Mouse (Mus musculus): Measurements from ENCODE around the gene Tmem219. TPM values are rescaled to one million over a fixed set of nuclear protein-coding genes. Genes with fewer than 3 reads are reported as not detected.

Gene Tmem219
- total RNA-seq (2021): 10 to 100 TPM; 10.9 to 13.0 TPM
- long read RNA-seq, experiment 1, partial matches to known transcripts: 1 of 8 reads
- long read RNA-seq, experiment 1, other reads (novel, unspliced or antisense): 1 of 8 reads
- long read RNA-seq, experiment 2, partial matches to known transcripts: 2 of 10 reads
- long read RNA-seq, experiment 2, other reads (novel, unspliced or antisense): 1 of 10 reads

GRCm38 (mm10) chr7:126922624-126923060 lies at the start of gene Tmem219:
Tmem219 (minus strand) TSS chr7:126922917.
- intact Hi-C loops (cut with DNase I): loop anchor here (10.0 kb wide), 1 partner anchor 262 kb away; no protein-coding TSS in a partner anchor
- peak; percentile 60 to 66 for DNase-seq

DNA sequence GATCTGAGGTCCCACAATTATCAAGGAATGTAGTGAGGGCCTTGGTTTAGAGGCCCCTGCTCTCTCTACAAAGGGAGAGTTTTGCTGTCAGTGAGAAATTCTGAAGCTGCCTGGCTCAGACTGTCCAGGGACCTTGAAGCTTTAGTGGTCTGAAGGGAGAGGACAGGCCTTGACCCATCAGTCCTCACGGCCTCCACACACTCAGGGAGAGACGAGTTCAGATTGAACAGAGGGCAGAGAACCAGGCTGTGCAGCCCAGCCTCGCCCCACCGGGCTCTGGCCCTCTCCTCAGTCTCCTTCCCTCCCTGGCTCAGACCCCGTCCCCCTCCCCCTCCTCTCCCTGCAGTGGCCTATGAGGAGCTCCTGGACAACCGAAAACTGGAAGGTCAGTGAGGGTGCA lies 44.6 kb upstream of the Tmem219 start:
- intact Hi-C loops (cut with DNase I): no loop called here

DNA sequence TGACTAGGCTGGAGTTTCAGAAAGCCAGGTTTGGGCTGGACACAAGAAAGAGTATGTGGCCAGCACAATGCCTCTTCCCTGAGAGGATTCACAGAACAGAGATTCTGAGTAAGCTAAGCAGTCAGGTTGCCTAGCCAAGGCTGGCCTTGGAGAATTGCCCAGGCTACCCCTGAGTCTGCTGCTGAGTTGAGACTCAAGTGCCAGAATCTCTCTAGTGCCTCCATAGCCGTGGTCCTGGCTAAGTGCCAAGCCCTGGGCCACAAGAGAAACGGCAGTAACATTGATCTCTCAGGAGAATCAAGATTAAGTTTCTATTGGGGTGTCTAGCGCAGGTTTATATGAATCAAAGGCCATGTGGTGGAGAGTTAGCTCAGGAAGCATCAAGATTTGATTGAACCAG lies 42.9 kb upstream of the Tmem219 start:
- intact Hi-C loops (cut with DNase I): no loop called here
- DNase-seq: no peak

More for the DNA sequence above, 44.6 kb upstream of the Tmem219 start:
- no peak for DNase-seq

DNA sequence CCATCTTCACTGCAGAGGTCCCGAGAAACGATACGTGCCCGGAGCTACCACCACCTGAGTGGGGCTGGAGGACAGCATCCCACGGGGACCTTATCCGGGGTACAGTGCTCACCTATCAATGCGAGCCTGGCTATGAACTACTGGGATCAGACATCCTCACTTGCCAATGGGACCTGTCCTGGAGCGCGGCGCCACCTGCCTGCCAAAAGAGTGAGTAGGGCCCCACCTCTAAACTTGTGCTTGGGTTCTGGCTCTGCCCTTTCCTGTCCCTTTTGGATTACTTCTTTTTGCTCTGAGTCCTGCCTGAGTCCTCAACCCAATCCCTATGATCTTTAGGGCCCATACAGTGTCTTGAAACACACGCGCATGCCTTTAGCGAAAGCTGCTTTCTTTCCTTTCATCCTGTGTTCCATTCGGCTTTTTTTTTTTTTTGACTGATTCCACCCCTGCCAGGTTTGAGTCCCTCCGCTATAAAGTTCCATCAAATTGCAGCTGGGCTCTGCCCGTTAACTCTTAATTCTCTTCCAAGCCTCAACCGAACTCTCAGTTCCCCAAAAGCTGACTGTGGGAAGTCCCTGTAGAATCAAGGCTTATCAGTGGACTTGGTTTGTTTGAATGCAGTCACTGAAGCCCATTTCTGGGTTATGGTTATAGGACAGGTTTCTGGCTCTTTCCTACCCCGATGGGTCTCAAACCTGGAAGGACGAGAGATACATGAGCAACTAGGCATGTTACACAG lies 41.0 kb upstream of the Tmem219 start:
- DNase-seq: peak; percentile 45 to 47
- intact Hi-C loops (cut with DNase I): loop anchor here (1.0 kb wide), 1 partner anchor 141 kb away; no protein-coding TSS in a partner anchor

- intact Hi-C loops (cut with DNase I): no loop called here
- no peak for DNase-seq
Measured at GRCm38 (mm10) chr7:126961965-126962364, 39.2 kb upstream of the Tmem219 start.

- intact Hi-C loops (cut with DNase I): no loop called here
Measured at GRCm38 (mm10) chr7:126961095-126961494, 38.4 kb upstream of the Tmem219 start.

DNA sequence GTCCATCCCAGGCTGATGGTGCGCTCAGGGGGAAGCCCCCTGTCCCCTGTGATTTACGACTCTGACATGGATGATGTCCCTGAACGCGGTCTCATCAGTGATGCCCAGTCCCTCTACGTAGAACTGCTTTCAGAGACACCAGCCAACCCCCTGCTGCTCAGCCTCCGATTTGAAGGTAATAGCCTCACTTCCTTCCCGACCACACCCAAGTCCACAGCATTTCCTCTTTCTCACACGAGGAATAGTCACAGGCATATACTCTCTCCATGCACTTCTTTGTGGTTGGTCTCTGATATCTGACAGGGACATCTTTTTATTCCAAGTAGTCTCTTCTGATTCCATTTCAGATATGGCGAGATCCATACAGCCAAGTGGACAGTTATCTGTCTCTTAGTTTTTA lies 37.1 kb upstream of the Tmem219 start:
- intact Hi-C loops (cut with DNase I): no loop called here

More at GRCm38 (mm10) chr7:126961095-126961494, 38.4 kb upstream of the Tmem219 start:
- DNase-seq: no peak

GRCm38 (mm10) chr7:126955125-126955524 lies 32.4 kb upstream of the Tmem219 start:
- intact Hi-C loops (cut with DNase I): no loop called here
- DNase-seq: no peak

More for the DNA sequence above, 37.1 kb upstream of the Tmem219 start:
- DNase-seq: no peak

DNA sequence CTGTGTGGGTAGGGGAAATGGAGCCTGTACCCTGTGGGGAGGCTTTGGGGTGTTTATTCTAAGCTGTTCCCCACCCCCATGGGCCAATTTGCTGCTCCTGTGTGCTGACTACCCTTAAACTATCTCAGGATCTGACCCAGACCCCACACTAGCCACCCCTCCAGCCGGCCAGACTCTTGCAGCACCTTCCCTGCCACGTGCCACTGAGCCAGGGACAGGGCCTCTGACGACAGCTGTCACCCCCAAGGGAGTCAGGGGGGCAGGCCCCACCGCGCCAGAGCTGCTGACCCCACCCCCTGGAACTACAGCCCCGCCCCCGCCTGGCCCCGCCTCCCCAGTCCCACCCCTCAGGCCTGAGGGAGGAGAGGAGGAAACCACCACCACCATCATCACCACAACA lies 29.9 kb upstream of the Tmem219 start:
- intact Hi-C loops (cut with DNase I): no loop called here
- DNase-seq: no peak

DNA sequence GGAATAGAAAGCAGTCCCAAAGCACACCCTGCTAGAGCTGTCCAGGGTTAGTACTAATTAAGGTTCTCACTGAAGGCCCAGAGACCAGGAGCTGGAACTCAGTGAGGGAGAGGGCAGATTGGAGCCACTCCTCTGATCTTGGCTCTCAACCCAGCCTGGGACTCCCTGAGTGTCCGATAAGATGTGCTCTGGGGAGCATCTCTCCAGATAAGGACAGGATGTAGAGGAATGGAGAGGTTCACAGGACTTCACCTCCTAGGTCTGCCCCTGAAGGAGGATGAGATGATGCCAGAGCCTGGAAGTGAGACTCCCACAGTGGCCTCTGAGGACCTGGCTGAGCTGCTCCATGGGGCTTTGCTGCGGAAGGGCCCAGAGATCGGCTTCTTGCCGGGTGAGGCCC lies 29.0 kb upstream of the Tmem219 start:
- intact Hi-C loops (cut with DNase I): loop anchor here (2.0 kb wide), 1 partner anchor 25 kb away; the partner anchor contains the start of gene Cdiptos
- DNase-seq: no peak

DNA sequence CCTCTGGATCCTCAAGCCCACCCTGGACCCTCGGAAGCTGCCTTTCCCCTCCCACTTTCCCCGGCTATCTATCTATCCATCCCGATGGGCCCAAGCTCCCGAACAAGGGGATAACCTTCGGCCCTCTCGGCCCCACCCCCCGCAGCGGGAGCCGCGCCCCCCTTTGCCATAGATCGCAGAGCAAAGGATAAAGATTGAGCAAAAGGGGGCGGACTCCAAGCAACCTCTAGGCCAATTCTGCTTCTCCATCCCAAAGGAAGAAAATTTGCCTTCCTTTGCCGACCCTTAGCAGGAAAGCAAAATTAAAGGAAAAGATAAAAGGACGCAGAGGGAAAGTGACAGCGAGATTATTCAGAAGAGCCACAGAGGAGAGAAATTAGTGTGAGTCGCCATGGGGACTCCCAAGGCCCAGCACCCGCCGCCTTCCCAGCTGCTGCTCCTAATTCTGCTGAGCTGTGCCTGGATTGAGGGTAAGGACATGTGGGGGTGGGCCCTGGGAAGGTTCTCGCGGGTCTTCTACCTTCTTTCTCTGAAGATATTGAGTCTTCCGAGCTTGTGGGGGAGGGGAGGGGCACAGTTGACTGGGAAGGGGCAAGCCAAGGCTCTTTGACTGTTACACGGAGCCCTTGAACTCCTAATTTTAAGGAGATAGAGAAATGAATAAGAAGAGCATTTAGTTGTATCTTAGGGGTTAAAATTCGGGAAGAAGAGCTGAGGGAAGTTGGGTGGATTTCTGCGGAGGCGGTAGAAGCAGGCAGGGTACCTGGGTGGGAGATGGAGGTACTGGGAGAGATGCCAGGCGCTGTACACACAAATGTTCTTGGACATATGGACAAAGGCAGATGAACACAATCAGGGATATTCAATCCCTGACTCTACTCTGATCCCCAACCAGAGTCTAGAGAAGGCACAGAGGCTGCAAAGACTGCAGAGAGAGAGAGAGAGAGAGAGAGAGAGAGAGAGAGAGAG lies 28.2 kb upstream of the Tmem219 start:
- no peak for DNase-seq
- intact Hi-C loops (cut with DNase I): loop anchor here (2.0 kb wide), 1 partner anchor 26 kb away; the partner anchor contains the start of gene Cdiptos

DNA sequence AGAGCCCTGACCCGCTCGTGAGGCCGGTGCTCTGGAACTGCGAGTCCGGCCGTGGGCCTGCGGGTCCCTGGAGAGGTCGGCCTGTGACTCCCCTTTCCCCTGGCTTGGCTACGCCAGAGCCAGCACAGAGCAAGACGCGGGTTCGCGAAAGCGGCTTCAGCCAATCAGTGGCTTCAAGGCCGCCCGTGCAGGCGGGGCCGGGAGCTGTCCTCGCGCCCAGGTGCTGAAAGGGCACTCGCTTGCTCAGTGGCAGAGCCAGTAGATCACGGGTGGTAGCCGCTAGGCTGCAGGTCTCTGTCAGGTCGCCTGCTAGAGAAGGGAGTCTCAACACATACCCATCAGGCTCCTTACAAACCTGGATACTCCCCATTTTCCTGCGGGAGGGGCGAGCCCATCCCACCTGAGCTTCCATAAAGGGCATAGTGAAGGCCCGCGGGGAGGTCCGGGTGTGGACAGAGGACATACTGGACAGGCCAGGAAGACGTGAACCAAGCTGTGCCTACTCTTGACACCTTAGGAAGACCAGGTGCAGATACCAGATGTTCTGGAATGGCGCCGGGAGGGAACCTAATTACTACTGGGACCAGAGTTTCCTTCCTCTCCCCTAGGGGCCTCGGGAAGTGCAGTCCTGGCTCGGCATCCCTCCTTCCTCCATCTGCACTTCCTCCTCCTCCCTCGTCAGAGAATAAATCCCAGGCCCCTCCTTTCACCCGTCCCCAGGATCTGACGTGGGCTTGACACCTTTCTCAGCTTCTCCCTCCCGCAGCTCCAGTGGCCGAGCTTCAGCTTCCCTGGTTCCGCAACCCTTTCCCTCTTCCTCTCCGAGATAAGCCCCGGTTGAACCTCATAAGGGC lies 27.3 kb upstream of the Tmem219 start, which contains the start of gene Sez6l2:
TSS of gene Sez6l2 (plus strand) at position 771 of the 854 bp plus-strand sequence.
- peak; percentile 93 to 97 for DNase-seq
- intact Hi-C loops (cut with DNase I): loop anchor here (2.0 to 5.0 kb wide), 2 partner anchors 27 to 123 kb away; partner anchors contain the start of gene Cdiptos

- intact Hi-C loops (cut with DNase I): loop anchor here (5.0 kb wide), 1 partner anchor 122 kb away; no protein-coding TSS in a partner anchor
- no peak for DNase-seq
Measured at GRCm38 (mm10) chr7:126949403-126949792, 26.7 kb upstream of the Tmem219 start, which contains the start of gene Asphd1. Asphd1 (minus strand) TSS chr7:126949582.

DNA sequence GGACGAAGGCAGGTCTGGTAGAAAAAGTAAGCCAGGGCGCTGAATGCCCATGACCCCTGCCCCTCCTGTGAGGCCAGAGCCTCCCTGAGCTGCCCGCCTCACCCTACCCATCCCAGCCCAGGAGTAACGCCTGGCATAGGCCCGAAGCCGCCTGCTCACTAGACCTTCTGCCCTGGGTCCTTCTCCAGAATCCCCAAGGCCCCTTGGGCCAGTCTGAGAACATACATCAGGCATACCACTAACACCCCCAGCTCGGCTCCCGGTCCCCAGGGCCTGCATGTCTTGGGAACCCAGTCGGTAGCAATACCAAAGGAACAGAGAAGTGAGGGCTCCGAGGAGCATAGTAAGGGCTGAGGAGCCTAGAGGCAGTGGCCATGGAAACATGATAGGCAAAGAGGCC lies 25.9 kb upstream of the Tmem219 start:
- intact Hi-C loops (cut with DNase I): loop anchor here (5.0 kb wide), 1 partner anchor 121 kb away; no protein-coding TSS in a partner anchor
- no peak for DNase-seq

DNA sequence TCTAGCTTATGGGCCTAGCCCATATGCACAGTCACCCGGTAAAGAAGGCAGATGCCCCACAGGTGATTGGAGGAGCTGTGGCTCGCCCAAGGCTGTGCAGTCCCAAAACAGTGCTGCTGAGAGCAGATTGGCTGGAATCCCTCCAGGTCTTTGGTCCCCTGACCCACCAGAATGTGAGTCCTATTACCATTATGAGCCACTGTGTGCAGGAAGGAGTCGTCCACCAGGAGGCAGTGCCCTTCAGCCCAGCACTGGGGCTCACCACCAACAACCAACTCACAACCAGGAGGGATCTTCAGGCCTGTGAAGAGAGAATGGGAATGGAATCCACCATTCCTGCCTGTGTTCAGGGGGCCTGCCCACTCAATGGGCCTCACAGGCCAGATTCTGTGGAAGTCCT lies 23.8 kb upstream of the Tmem219 start:
- intact Hi-C loops (cut with DNase I): loop anchor here (2.0 to 5.0 kb wide), 2 partner anchors 119 to 158 kb away; no protein-coding TSS in a partner anchor
- DNase-seq: peak; percentile 44 to 59

DNA sequence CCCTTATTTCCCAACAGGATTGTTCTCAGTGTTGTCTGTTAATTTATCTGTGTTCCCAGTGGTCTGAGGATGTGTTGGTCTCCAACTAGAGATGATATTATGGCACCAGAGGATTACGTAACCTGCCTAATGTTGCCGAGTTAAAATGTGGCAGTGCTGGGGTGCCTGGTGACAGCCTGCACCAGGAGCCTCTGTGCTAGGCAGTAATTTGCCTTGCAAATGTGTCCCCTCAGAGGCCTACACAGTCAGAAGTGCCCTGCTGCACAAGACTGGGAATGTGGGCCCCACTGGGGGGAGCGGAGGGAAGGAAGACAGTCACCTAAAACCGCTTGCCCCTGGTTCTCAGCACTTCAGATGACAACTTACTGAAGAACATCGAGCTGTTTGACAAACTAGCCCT lies 19.1 kb upstream of the Tmem219 start:
- intact Hi-C loops (cut with DNase I): no loop called here
- DNase-seq: no peak

DNA sequence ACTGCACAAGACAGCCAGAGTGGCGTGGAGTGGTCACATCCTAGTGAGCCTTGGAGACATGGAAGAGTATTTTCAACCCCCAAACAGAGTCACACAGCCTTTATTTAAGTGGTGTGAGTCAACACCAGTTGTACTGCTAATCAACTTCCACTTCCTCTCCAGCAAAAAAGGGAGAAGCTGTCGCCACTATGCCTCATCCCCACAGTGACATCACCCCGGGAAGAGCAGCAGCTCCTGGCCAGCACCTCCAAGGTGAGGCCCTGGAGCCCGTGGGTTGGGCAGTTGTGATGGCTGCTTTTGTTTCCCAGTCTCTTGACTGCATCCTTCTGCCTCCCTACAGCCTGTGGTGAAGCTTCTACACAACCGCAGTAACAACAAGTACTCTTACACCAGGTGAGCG lies 18.5 kb upstream of the Tmem219 start:
- intact Hi-C loops (cut with DNase I): no loop called here
- DNase-seq: no peak

DNA sequence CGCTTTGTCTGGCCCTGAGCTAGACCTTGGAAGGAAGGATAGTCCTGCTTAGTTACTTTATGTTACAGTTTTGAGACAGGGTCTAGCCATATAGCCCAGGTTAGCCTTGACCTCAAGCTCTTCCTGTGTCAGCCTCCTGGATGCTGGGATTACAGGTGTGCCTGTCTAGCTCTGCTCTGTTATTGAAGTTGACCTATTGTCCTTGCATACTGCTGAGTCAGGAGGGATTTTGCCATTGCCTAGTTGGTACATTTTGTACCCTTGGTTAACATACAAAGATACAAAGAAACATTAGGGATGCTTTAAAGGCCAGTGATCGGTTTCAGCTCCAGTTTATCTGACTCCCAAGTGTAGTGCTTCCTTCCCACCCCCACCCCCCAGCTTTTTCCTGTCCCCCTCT lies 9.9 kb upstream of the Tmem219 start:
- intact Hi-C loops (cut with DNase I): loop anchor here (5.0 kb wide), 1 partner anchor 35 kb away; no protein-coding TSS in a partner anchor

GRCm38 (mm10) chr7:126929046-126929445 lies 6.3 kb upstream of the Tmem219 start:
- intact Hi-C loops (cut with DNase I): loop anchor here (10.0 kb wide), 1 partner anchor 256 kb away; no protein-coding TSS in a partner anchor
- no peak for DNase-seq

More for the DNA sequence above, 9.9 kb upstream of the Tmem219 start:
- DNase-seq: no peak

All from heart, postnatal 14 days (tissue).